Mouse (Mus musculus) neural tube, embryonic 15.5 days (tissue): ENCODE data around the gene Slc25a47. TPM values are rescaled to one million over a fixed set of nuclear protein-coding genes. Genes with fewer than 3 reads are reported as not detected.

Source experiments
- ATAC-seq: fragments of 200-750 bp; cut with Nextera tagmentation; 2 replicates; pipeline ENCODE4 v1.8.0; 2017; ENCODE audit warnings: mild to moderate bottlenecking, moderate TSS enrichment, moderate library complexity; ENCODE audit not compliant: low FRiP score
- H3K27ac ChIP-seq: fragments of 300-500 bp; sonication (generic); replicated peaks from 2 replicates; pipeline ENCODE4 v1.5.1; 2015; ENCODE audit warnings: mild to moderate bottlenecking, inconsistent platforms
- H3K27me3 ChIP-seq: fragments of 300-500 bp; sonication (generic); replicated peaks from 2 replicates; pipeline ENCODE4 v1.6.1; 2015; ENCODE audit warnings: inconsistent platforms
- H3K36me3 ChIP-seq: fragments of 300-500 bp; sonication (generic); 2 replicates; pipeline ENCODE4 v1.6.1; 2015; ENCODE audit warnings: inconsistent platforms
- H3K4me1 ChIP-seq: fragments of 300-500 bp; sonication (generic); 2 replicates; pipeline ENCODE4 v1.6.1; 2015; ENCODE audit warnings: inconsistent platforms
- H3K4me2 ChIP-seq: fragments of 300-500 bp; sonication (generic); 2 replicates; pipeline ENCODE4 v1.6.1; 2015; ENCODE audit warnings: inconsistent platforms, mild to moderate bottlenecking, moderate library complexity
- H3K4me3 ChIP-seq: fragments of 300-500 bp; sonication (generic); replicated peaks from 2 replicates; pipeline ENCODE4 v1.5.1; 2015; ENCODE audit warnings: mild to moderate bottlenecking, inconsistent platforms
- H3K9ac ChIP-seq: fragments of 300-500 bp; sonication (generic); replicated peaks from 2 replicates; pipeline ENCODE4 v1.6.1; 2015; ENCODE audit warnings: mild to moderate bottlenecking, inconsistent platforms
- H3K9me3 ChIP-seq: fragments of 300-500 bp; sonication (generic); replicated peaks from 2 replicates; pipeline ENCODE4 v1.6.1; 2016; ENCODE audit warnings: inconsistent platforms
- WGBS: fragments of 180-500 bp; shearing (Covaris S2); methylation state at CpG from one replicate; pipeline ENCODE4 v1.1.7; 2015; ENCODE audit warnings: mixed read lengths; 5-methylcytosine and 5-hydroxymethylcytosine counted together
- polyA plus RNA-seq: library from polyadenylated mRNA; unstranded; fragments of >200 nt; fragmentation: Nextera tagmentation; extraction: Ambion mirVana; gene quantifications from 2 replicates; pipeline ENCODE4 v1.2.1, GENCODE M21; 2015

Gene Slc25a47
- polyA plus RNA-seq: 6.7 and 7.7 TPM in 2 replicates

GRCm38 (mm10) chr12:108835840-108836409, at the start of gene Slc25a47, which contains the start of gene Slc25a29:
Slc25a47 (plus strand) TSS chr12:108836046.
Slc25a29 (minus strand) TSS chr12:108835883.
- Histone ChIP-seq H3K4me1 (peaks cover 59% of the 10 kb centered on the region), H3K4me3 (peak within 1 kb of the TSS; percentile 88), H3K36me3 (peaks cover 1% of the 10 kb centered on the region), H3K27ac (peak within 1 kb of the TSS; percentile 86), H3K27me3 (no peaks in the 10 kb centered on the region), H3K9me3 (no peaks in the 10 kb centered on the region), H3K9ac (peak within 1 kb of the TSS; percentile 67), H3K4me2 (peak within 1 kb of the TSS; percentile 93)
- WGBS: 1% methylated on average over 50 of the region's 53 CpGs
- ATAC-seq: peak; percentile 98

DNA sequence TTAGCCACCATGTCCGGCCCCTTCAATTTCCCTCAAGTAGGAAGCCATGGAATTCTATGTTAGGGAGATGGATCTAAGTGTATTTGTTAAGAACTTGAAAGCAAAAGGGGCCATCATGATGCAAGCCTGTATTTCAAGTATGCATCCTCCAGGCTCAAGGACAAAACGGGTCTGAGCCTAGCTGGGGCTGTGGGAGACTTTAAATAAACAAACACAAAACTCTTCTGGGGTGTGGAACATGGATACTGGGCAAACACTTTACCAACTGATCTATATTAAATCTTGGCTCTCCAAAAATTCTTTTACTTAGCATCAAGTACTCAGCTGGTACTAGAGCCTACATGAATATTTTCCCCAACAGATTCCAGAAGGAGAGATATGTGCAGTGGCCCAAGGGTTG, 48.5 kb upstream of the Slc25a47 start:
- ATAC-seq: no peak
- H3K9me3 ChIP-seq: no peaks in the 10 kb centered on the region
- H3K9ac ChIP-seq: no peak overlapping the region
- H3K4me2 ChIP-seq: no peak overlapping the region
- no peak overlapping the region for H3K4me3 ChIP-seq
- no peak overlapping the region for H3K27ac ChIP-seq
- peaks cover 19% of the 10 kb centered on the region for H3K4me1 ChIP-seq
- 93% methylated on average over 2 of the region's 2 CpGs for WGBS
- no peaks in the 10 kb centered on the region for H3K27me3 ChIP-seq
- H3K36me3 ChIP-seq: peaks cover 5% of the 10 kb centered on the region

GRCm38 (mm10) chr12:108792152-108792545, 43.7 kb upstream of the Slc25a47 start:
- Histone ChIP-seq H3K9me3 (no peaks in the 10 kb centered on the region), H3K4me2 (peak overlapping the region; percentile 60), H3K9ac (peak overlapping the region; percentile 64), H3K4me1 (peaks cover 40% of the 10 kb centered on the region), H3K36me3 (no peaks in the 10 kb centered on the region), H3K27ac (peak overlapping the region; percentile 98), H3K4me3 (peak overlapping the region; percentile 97), H3K27me3 (no peaks in the 10 kb centered on the region)
- peak; percentile 60 for ATAC-seq
- WGBS: 0% methylated on average over 52 of the region's 52 CpGs

DNA sequence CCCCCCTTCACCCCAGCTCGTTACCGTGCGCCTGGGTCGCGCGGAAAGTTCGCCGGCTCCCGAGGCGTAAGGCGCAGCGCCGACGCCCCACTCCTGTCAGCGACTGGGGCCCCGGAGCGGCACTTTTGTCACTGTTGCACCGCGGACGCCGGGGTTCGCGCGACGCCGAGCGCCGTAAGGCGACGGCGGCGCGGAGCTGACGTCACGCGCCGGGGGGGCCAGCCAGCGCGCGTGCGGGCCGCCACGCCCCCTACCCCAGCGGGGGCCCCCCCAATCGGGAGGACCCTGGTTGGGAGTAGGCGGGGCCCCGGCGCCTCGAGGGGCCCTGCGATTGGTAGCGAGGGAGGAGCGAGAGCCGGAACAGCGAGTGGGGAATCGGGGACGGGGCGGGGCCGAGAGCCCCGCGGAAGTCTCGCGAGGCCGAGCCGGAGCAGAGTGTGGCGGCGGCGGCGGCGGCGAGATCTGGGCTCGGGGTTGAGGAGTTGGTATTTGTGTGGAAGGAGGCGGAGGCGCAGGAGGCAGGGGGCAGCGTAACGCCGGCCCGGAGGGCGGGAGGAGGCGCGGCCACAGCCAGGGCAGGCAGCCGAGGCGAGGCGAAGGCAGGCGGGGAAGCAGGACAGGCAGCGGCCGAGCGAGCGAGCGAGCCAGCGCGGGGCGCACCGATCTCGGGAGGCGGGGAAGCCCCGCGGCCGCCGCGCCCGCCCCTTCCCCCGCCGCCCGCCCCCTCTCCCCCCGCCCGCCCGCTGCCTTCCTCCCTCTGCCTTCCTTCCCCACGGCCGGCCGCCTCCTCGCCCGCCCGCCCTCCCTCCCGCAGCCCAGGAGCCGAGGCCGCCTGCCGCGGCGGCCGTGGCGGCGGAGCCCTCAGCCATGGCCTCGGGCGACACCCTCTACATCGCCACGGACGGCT, 43.0 kb upstream of the Slc25a47 start, which contains the start of gene Yy1:
Gene Yy1, plus strand, starts transcription at position 428 of the 907 bp plus-strand sequence.
- peak within 1 kb of the TSS; percentile 69 for H3K4me2 ChIP-seq
- H3K4me1 ChIP-seq: peaks cover 42% of the 10 kb centered on the region
- peak within 1 kb of the TSS; percentile 97 for H3K4me3 ChIP-seq
- H3K36me3 ChIP-seq: no peaks in the 10 kb centered on the region
- H3K9me3 ChIP-seq: no peaks in the 10 kb centered on the region
- under 1% methylated on average over 84 of the region's 127 CpGs for WGBS
- peak within 1 kb of the TSS; percentile 98 for H3K27ac ChIP-seq
- peak; percentile 93 for ATAC-seq
- peak within 1 kb of the TSS; percentile 95 for H3K9ac ChIP-seq
- no peaks in the 10 kb centered on the region for H3K27me3 ChIP-seq

GRCm38 (mm10) chr12:108793453-108793941, 42.3 kb upstream of the Slc25a47 start:
- Histone ChIP-seq H3K4me3 (peak overlapping the region; percentile 97), H3K27ac (peak overlapping the region; percentile 98), H3K4me1 (peaks cover 44% of the 10 kb centered on the region), H3K36me3 (no peaks in the 10 kb centered on the region), H3K27me3 (no peaks in the 10 kb centered on the region), H3K9me3 (no peaks in the 10 kb centered on the region), H3K9ac (peak overlapping the region; percentile 95), H3K4me2 (peak overlapping the region; percentile 69)
- ATAC-seq: peak; percentile 0; the same call in 1 of the 2 replicates
- WGBS: 0% methylated on average over 53 of the region's 71 CpGs

- H3K4me3 ChIP-seq: peak overlapping the region; percentile 97
- H3K9ac ChIP-seq: peak overlapping the region; percentile 95
- H3K4me1 ChIP-seq: peaks cover 45% of the 10 kb centered on the region
- no peaks in the 10 kb centered on the region for H3K27me3 ChIP-seq
- H3K4me2 ChIP-seq: peak overlapping the region; percentile 69
- H3K36me3 ChIP-seq: no peaks in the 10 kb centered on the region
- under 1% methylated on average over 67 of the region's 94 CpGs for WGBS
- H3K27ac ChIP-seq: peak overlapping the region; percentile 98
- ATAC-seq: peak; percentile 67
- H3K9me3 ChIP-seq: no peaks in the 10 kb centered on the region
These were observed 41.7 kb upstream of the Slc25a47 start for GRCm38 (mm10) chr12:108794078-108794711.

DNA sequence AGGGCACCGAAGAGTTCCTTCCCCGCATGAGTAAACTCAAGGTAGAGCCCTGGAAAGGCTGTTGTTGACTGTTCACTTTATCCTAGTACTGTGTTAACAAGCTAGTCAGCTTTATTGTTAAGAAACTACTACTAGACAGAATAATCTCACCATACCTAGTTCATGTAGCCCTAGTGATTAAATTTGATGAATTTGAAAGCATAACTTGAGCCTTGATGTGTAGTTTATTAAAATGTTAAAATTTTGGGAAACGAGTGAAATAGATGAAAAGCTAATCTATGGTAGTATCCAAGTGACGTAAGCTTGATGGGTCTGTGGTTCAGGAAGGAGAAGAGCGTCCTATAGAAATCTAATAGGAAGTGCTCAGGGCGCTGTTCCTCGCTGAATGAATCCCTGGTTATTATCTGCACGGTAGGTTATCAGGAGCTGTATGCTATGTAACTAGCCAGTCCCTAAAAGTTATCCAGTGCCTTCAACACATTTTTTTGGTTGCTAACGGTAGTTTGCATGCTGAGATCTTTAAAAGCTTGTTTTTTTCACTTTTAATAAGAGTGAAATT, 40.8 kb upstream of the Slc25a47 start:
- 15% methylated on average over 9 of the region's 9 CpGs for WGBS

GRCm38 (mm10) chr12:108801613-108802012, 34.2 kb upstream of the Slc25a47 start:
- H3K4me3 ChIP-seq: no peak overlapping the region
- WGBS: 85% methylated on average over 2 of the region's 2 CpGs
- no peaks in the 10 kb centered on the region for H3K9me3 ChIP-seq
- no peak for ATAC-seq
- no peaks in the 10 kb centered on the region for H3K36me3 ChIP-seq
- no peak overlapping the region for H3K27ac ChIP-seq
- H3K4me2 ChIP-seq: no peak overlapping the region
- H3K27me3 ChIP-seq: no peaks in the 10 kb centered on the region
- H3K9ac ChIP-seq: no peak overlapping the region
- peaks cover 33% of the 10 kb centered on the region for H3K4me1 ChIP-seq

More for the DNA sequence above, 40.8 kb upstream of the Slc25a47 start:
- Histone ChIP-seq H3K4me2 (peak overlapping the region; percentile 69), H3K4me1 (peaks cover 45% of the 10 kb centered on the region), H3K9me3 (no peaks in the 10 kb centered on the region), H3K27ac (peak overlapping the region; percentile 98), H3K4me3 (peak overlapping the region; percentile 97), H3K9ac (peak overlapping the region; percentile 95), H3K27me3 (no peaks in the 10 kb centered on the region), H3K36me3 (no peaks in the 10 kb centered on the region)
- no peak for ATAC-seq

DNA sequence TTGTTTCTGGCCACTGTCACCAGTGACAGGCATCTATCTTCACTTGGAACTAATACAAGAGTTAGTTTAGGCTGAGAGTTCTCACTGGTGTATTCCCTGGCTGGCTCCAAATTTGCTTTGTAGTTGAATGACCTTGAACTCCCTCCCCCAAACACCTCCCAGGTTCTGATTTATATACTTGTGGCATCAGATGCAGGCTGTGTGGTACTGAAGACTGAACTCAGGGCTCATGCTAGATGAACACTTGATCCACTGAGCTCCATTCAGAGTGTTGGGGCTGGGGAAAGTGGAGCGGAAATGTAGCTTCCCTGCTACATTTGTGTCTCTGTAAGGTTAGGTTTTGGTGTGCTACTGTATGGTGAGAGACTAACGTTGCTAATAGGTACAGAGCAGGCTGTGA, 31.5 kb upstream of the Slc25a47 start:
- Histone ChIP-seq H3K4me2 (no peak overlapping the region), H3K36me3 (no peaks in the 10 kb centered on the region), H3K9ac (no peak overlapping the region), H3K27ac (no peak overlapping the region), H3K4me1 (peaks cover 21% of the 10 kb centered on the region), H3K9me3 (no peaks in the 10 kb centered on the region), H3K4me3 (no peak overlapping the region), H3K27me3 (no peaks in the 10 kb centered on the region)
- 83% methylated on average over 2 of the region's 2 CpGs for WGBS
- ATAC-seq: no peak

- peaks cover 10% of the 10 kb centered on the region; the same call in 1 of the 2 replicates for H3K4me1 ChIP-seq
- H3K27ac ChIP-seq: no peak overlapping the region
- H3K4me2 ChIP-seq: no peak overlapping the region
- no peaks in the 10 kb centered on the region for H3K9me3 ChIP-seq
- no peak overlapping the region for H3K9ac ChIP-seq
- 84% methylated on average over 2 of the region's 2 CpGs for WGBS
- no peaks in the 10 kb centered on the region for H3K27me3 ChIP-seq
- no peak for ATAC-seq
- no peak overlapping the region for H3K4me3 ChIP-seq
- H3K36me3 ChIP-seq: no peaks in the 10 kb centered on the region
These were observed 27.4 kb upstream of the Slc25a47 start for GRCm38 (mm10) chr12:108808465-108808864.

- peaks cover 5% of the 10 kb centered on the region; the same call in 1 of the 2 replicates for H3K4me1 ChIP-seq
- no peak overlapping the region for H3K9ac ChIP-seq
- 68% methylated on average over 1 of the region's 1 CpGs for WGBS
- no peak for ATAC-seq
- no peak overlapping the region for H3K4me2 ChIP-seq
- no peaks in the 10 kb centered on the region for H3K9me3 ChIP-seq
- H3K36me3 ChIP-seq: 0 out of 2 replicates have a peak, but pooled peaks cover 4% of the 10 kb centered on the region
- H3K27ac ChIP-seq: no peak overlapping the region
- H3K27me3 ChIP-seq: no peaks in the 10 kb centered on the region
- H3K4me3 ChIP-seq: no peak overlapping the region
These were observed 26.1 kb upstream of the Slc25a47 start for GRCm38 (mm10) chr12:108809771-108810170.
